Mouse (Mus musculus) liver, adult 2 months (tissue): ENCODE data around the gene Efnb3.

Experiments
- CTCF ChIP-seq: fragments of 200-500 bp; IDR thresholded peaks from 2 replicates; pipeline ENCODE4 v1.5.1; 2011; ENCODE audit warnings: low read depth, low read length, control low read depth
- POLR2A ChIP-seq: fragments of 200-500 bp; IDR thresholded peaks from 2 replicates; pipeline ENCODE4 v1.6.1; 2011; ENCODE audit warnings: low read length, control low read depth; ENCODE audit not compliant: insufficient read depth; ENCODE audit errors: extremely low read depth

- TF ChIP-seq CTCF = no peak
- TF ChIP-seq POLR2A = no peak
These were observed 46.8 kb upstream of the Efnb3 start for GRCm38 (mm10) chr11:69606832-69607231.
